Mouse (Mus musculus) induced T-regulatory cell, adult 2 months (primary cell): ENCODE measurements around the gene Zfp36l1.

ENCODE experiments used
- DNase-seq: peaks from one replicate; pipeline ENCODE4 v3.0.0-alpha.2; 2012; ENCODE audit warnings: low read depth

The Zfp36l1 gene

DNA sequence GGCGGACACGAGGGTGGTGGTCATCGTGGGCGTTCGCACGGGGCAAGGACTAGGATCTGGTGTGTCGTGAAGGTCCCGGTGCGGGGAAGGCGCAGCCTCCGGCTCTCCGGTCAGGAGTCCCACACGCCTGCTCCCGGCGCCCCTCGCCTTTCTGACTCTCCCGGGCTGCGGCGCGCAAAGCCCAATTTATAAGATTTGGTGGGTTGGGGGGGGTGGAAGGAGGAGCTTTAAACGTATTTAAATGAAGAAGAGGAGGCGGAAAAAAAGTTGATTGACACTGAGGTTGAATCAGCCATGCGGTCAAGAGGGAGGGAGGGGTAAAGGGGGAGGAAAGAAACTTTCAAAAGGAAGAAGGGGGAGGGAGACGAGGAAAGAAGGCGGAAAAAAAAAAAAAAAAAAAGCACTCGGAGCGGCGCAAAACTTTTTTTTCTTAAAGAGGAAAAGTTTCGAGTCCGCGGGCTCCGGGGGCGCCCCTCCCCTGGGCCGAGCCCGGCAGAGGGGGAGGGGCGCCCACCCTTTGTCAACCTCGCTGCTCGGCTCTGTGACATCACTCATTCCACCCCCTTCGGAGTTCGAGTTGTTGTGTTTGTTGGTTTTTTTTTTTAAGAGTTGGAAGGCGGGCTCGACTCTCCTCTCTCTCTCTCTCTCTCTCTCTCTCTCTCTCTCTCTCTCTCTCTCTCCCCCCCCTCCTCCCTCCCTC lies at the start of gene Zfp36l1:
Zfp36l1 (minus strand) TSS at position 162 of the 700 bp plus-strand sequence.
- peak; percentile 98 for DNase-seq

- no peak for DNase-seq
Measured at GRCm38 (mm10) chr12:80162448-80162847, 49.6 kb upstream of the Zfp36l1 start.

- DNase-seq: peak; percentile 64
Measured at GRCm38 (mm10) chr12:80157675-80158074, 44.9 kb upstream of the Zfp36l1 start.

GRCm38 (mm10) chr12:80153687-80154326 lies 41.0 kb upstream of the Zfp36l1 start:
- peak; percentile 78 for DNase-seq

GRCm38 (mm10) chr12:80153078-80153477 lies 40.3 kb upstream of the Zfp36l1 start:
- peak; percentile 34 for DNase-seq

DNA sequence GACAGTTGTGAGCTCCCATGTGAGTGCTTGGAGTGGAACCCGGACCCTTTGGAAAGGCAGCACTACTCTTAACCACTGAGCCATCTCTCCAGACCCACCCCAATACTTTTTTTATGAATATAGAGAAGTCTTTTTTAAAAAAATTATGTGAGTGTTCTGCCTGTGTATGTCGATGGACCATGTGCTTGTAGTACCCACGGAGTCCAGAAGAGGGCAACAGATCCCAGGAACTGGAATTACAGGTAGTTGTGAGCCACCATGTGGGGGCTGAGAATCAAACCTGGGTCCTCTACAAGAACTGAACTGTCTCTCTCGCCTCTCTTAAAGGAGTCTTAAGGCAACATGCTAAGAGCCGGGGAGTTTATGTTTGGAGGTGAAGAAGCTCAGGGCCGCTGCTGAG lies 39.0 kb upstream of the Zfp36l1 start:
- peak; percentile 45 for DNase-seq

DNA sequence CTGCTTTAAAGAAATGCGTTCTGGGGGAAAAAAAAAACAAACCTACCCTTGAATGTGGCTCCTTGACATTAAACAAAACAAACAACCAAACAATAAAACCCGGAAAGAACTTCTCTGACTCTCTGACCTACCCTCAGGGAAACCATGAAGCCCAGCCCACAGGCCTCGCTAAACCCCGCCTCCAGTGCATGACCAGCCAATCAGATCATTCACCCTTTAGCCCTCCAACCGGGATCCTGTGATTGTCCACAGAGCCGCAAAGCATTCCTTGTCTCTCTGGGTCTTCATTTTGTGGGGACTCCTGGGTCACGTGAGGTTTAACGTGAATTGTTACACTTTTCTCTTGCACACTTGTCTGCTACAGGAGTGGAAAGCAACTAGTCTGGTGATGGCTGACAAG lies 37.8 kb upstream of the Zfp36l1 start:
- peak; percentile 42 for DNase-seq

GRCm38 (mm10) chr12:80147563-80148214 lies 34.9 kb upstream of the Zfp36l1 start:
- no peak for DNase-seq

DNA sequence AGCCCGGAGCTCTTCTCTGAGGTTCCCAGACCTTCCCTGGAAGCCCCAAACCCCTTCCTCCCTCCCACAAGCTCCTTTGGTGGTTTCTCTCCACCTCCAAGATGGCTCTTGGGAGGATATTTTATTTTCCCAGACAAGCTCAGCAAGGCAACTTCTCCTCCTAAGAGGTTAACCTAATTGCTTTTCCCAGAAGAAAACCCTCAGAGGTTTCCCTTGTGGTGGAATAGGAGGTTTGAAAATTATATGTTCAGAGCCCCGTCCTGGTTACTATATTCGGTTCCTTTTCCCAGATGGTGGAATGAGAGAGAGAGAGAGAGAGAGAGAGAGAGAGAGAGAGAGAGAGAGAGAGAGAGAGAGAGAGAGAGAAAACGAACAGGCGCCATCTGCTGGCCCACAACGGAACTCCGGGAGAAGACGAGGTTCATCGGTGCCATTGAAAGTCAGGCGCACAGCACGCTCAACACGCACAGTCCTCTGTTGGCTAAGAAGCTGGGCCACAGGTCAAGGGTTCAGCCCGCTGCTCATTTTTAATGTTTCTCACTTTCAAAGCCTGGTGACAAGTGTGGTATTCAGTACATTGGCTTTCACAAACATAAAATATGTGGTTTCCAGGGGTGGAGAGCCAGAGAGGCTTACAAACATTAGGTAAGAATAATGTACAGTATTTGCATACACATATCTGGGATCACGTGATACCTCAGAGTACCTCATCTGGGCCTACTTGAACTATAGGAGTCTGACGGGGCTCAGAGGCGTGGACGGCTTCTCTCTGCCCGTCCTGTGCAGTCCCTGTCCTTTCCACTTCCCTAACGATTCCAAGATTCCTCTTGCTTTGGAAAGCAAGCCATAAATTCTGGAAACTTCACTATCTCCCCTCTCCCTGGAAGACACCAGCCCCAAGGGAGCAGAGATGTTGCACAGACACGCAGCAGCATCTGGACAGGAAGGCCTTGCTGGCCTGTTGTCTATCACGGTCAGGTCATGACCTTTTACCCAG lies 33.7 kb upstream of the Zfp36l1 start:
- peak; percentile 83 for DNase-seq

DNA sequence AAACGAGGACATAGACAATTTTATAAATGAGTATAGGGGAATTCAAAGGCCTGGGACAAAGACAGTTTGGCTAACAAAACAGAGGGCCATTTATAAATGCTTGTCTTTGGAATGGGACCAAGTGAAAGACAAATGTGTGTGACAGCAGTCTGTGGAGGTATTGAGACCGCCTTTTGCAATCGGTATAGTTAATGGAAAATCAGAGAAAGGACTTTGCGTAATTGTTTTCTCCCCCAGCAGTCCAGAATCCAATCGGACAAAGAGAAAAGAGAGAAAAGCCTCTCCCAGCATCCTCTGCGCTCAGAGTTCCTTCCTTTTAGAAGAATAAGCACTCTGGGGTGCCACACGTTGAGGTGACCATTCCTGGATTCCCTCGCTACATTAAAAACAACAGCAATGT lies 32.6 kb upstream of the Zfp36l1 start:
- no peak for DNase-seq

DNA sequence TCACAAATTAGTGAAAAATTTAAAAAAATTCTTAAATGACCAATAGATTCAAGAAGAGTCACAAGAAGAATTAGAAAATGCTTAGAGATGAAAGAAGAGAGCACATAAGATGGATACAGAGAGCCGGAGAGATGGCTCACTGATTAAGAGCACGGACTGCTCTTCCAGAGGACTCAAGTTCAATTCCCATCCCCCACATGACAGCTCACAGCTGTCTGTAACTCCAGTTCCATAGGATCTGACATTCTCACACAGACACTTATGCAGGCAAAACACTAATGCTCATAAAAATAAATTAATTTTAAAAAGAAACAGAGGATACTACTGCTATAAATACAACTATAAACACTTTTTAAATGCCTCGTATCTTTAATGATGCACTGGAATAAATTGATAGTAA lies 32.0 kb upstream of the Zfp36l1 start:
- no peak for DNase-seq

- peak; percentile 80 for DNase-seq
Measured at GRCm38 (mm10) chr12:80141470-80141869, 28.7 kb upstream of the Zfp36l1 start.

GRCm38 (mm10) chr12:80141011-80141410 lies 28.2 kb upstream of the Zfp36l1 start:
- peak; percentile 41 for DNase-seq

GRCm38 (mm10) chr12:80137744-80138143 lies 24.9 kb upstream of the Zfp36l1 start:
- no peak for DNase-seq

DNA sequence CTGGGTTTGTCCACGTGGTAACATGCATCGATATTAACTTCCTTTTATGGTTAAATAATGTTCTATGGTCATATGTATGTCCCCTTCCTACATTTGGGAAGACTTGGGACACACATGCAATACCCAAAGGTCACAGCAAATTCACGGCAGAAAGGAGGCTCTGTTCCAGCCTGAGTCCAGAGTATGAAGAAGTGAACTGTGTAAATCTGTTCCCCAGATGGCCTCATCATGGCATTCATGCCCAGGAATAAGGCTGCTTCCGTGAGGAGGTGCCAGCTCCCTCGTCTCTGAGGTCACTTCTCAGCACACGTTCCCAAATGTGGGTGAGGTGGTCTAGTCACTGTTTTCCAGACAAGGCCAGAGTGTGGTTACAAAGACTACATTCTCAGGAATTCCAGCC lies 24.4 kb upstream of the Zfp36l1 start:
- DNase-seq: no peak

- no peak for DNase-seq
Measured at GRCm38 (mm10) chr12:80136264-80136930, 23.6 kb upstream of the Zfp36l1 start.

- no peak for DNase-seq
Measured at GRCm38 (mm10) chr12:80135173-80135572, 22.4 kb upstream of the Zfp36l1 start.

- DNase-seq: no peak
Measured at GRCm38 (mm10) chr12:80133011-80133545, 20.3 kb upstream of the Zfp36l1 start.

DNA sequence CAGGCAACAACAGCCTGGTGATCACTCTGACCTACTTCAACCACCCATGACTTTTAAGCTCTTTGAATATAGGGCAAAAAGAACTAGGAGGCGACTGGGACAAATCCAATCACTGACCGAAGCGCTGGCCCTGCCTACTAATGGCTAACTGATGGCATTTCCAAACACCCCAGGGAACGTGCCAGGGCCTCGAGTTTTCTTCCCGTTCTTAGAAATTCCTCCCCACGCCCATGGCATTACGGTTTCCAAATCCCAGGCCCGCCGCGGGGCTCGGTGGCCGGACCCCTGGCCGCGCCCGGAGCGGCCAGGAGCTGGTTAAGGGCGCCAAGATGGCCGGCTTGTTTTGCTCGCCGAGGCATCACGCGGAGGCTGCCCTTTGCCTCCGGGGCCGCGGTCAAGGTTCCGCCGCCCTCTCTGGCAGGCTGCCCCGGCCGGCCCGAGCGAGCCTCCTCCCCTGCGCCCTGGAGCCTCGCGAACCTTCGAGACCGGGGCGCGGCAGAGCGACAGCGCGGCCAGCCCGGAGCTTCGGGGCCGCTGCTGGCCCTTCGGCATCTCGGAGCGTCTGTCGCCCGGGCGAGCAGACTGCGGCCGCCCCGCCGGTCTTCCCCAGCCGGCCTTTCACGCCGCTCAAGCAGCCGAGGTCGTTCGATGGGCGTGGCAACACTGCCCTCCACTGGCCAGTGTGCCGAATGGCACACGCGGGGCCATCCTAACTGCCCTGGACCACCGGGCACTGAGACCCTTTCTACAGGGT lies 19.6 kb upstream of the Zfp36l1 start:
- DNase-seq: peak; percentile 85
